Mouse (Mus musculus) testis, adult 2 months (tissue): ENCODE results near the gene Ccdc134.

Experiments
- CTCF ChIP-seq: fragments of 200-500 bp; IDR thresholded peaks from 2 replicates; pipeline ENCODE4 v1.5.1; 2012; ENCODE audit warnings: low read depth, mild to moderate bottlenecking, inconsistent platforms, low read length, moderate library complexity; ENCODE audit not compliant: control insufficient read depth, insufficient read depth, insufficient replicate concordance
- POLR2A ChIP-seq: fragments of 200-500 bp; IDR thresholded peaks from 2 replicates; pipeline ENCODE4 v1.6.1; 2012; ENCODE audit warnings: low read depth, mild to moderate bottlenecking, inconsistent platforms, low read length, moderate library complexity; ENCODE audit not compliant: control insufficient read depth

GRCm38 (mm10) chr15:82166240-82167100 lies 38.7 kb downstream of the Ccdc134 start:
- TF ChIP-seq CTCF (no peak), POLR2A (no peak)
